Mouse (Mus musculus): ENCODE data around the gene Cdkn2b. TPM values are rescaled to one million over a fixed set of nuclear protein-coding genes. Genes with fewer than 3 reads are reported as not detected.
A peak's percentile ranks its signal among the peaks of the same experiment; 100 is the strongest.

The Cdkn2b gene
- polyA plus RNA-seq, 1 experiment from 2014 or later = 1.6 TPM

GRCm38 (mm10) chr4:89294486-89295440 is 16.1 kb downstream of the Cdkn2b start, which contains the start of gene Cdkn2a:
Cdkn2a (minus strand) TSS chr4:89294653.
- no peak within 1 kb of the TSS for H3K27ac ChIP-seq (ENCODE audit: low read length)
- H3K9me3 ChIP-seq (replicated peaks; ENCODE audit: control insufficient read depth, low read length) = no peaks in the 10 kb centered on the region
- peak within 1 kb of the TSS; percentile 54 for H3K9ac ChIP-seq (ENCODE audit: low read length)
- peak within 1 kb of the TSS; percentile 71 for H3K4me3 ChIP-seq (ENCODE audit: low read length)
- peaks cover 9% of the 10 kb centered on the region; the same call in 1 of the 2 replicates for H3K4me1 ChIP-seq (ENCODE audit: control insufficient read depth, insufficient read depth, low read length)
- H3K4me2 ChIP-seq (ENCODE audit: low read depth, low read length) = peak within 1 kb of the TSS; percentile 88
- ATAC-seq (replicated peaks; ENCODE audit: extremely low read depth, insufficient read depth, low FRiP score) = peak; percentile 84
- H3K36me3 ChIP-seq (ENCODE audit: control insufficient read depth, insufficient read depth) = no peaks in the 10 kb centered on the region
- WGBS = 1% methylated on average over 104 of the region's 117 CpGs
- H3K27me3 ChIP-seq (ENCODE audit: control insufficient read depth, insufficient read depth, low read length) = peaks cover 75% of the 10 kb centered on the region

DNA sequence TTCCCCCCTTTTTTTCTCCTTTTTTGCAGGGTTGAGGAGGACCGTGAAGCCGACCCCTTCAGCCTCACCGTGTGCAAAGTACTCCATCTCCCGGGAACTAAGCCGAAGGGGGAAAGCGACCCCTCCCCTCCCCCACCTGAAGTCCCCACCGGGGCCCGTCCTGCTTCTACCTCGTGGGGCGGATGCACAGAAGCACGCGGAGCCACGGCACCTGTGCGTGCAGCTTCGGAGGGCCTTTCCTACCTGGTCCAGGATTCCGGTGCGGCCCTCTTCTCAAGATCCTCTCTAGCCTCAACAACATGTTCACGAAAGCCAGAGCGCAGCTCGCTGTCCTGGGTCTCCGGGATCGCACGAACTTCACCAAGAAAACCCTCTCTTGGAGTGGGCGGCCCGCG is 16.8 kb downstream of the Cdkn2b start:
- H3K9me3 ChIP-seq (replicated peaks; ENCODE audit: control insufficient read depth, low read length) = no peaks in the 10 kb centered on the region

GRCm38 (mm10) chr4:89293516-89293915 is 17.3 kb downstream of the Cdkn2b start:
- no peak overlapping the region for H3K9ac ChIP-seq (ENCODE audit: low read length)
- H3K27me3 ChIP-seq (ENCODE audit: control insufficient read depth, insufficient read depth, low read length) = peaks cover 81% of the 10 kb centered on the region
- 27% methylated on average over 7 of the region's 7 CpGs for WGBS
- H3K9me3 ChIP-seq (replicated peaks; ENCODE audit: control insufficient read depth, low read length) = no peaks in the 10 kb centered on the region
- no peak overlapping the region for H3K4me3 ChIP-seq (ENCODE audit: low read length)
- no peak overlapping the region for H3K4me2 ChIP-seq (ENCODE audit: low read depth, low read length)
- no peak for ATAC-seq (replicated peaks; ENCODE audit: extremely low read depth, insufficient read depth, low FRiP score)
- no peaks in the 10 kb centered on the region for H3K36me3 ChIP-seq (ENCODE audit: control insufficient read depth, insufficient read depth)
- H3K4me1 ChIP-seq (ENCODE audit: control insufficient read depth, insufficient read depth, low read length) = peaks cover 9% of the 10 kb centered on the region; the same call in 1 of the 2 replicates
- no peak overlapping the region for H3K27ac ChIP-seq (ENCODE audit: low read length)

More for the DNA sequence above, 16.8 kb downstream of the Cdkn2b start:
- Histone ChIP-seq H3K27me3 (ENCODE audit: control insufficient read depth, insufficient read depth, low read length) (peaks cover 75% of the 10 kb centered on the region), H3K36me3 (ENCODE audit: control insufficient read depth, insufficient read depth) (no peaks in the 10 kb centered on the region), H3K4me1 (ENCODE audit: control insufficient read depth, insufficient read depth, low read length) (peaks cover 9% of the 10 kb centered on the region; the same call in 1 of the 2 replicates), H3K9ac (ENCODE audit: low read length) (peak overlapping the region; percentile 54; the same call in 1 of the 2 replicates), H3K4me3 (ENCODE audit: low read length) (peak overlapping the region; percentile 71), H3K27ac (ENCODE audit: low read length) (no peak overlapping the region), H3K4me2 (ENCODE audit: low read depth, low read length) (peak overlapping the region; percentile 88)
- WGBS = 1% methylated on average over 26 of the region's 26 CpGs
- no peak for ATAC-seq (replicated peaks; ENCODE audit: extremely low read depth, insufficient read depth, low FRiP score)

GRCm38 (mm10) chr4:89289028-89289427 is 21.8 kb downstream of the Cdkn2b start:
- Histone ChIP-seq H3K36me3 (ENCODE audit: control insufficient read depth, insufficient read depth) (no peaks in the 10 kb centered on the region), H3K4me3 (ENCODE audit: low read length) (no peak overlapping the region), H3K4me2 (ENCODE audit: low read depth, low read length) (no peak overlapping the region), H3K27me3 (ENCODE audit: control insufficient read depth, insufficient read depth, low read length) (peaks cover 72% of the 10 kb centered on the region), H3K9ac (ENCODE audit: low read length) (no peak overlapping the region), H3K27ac (ENCODE audit: low read length) (no peak overlapping the region), H3K4me1 (ENCODE audit: control insufficient read depth, insufficient read depth, low read length) (peaks cover under 1% of the 10 kb centered on the region; the same call in 1 of the 2 replicates), H3K9me3 (replicated peaks; ENCODE audit: control insufficient read depth, low read length) (0 out of 2 replicates have a peak, but pooled peaks cover 2% of the 10 kb centered on the region)
- no peak for ATAC-seq (replicated peaks; ENCODE audit: extremely low read depth, insufficient read depth, low FRiP score)
- WGBS = 3% methylated on average over 4 of the region's 4 CpGs

GRCm38 (mm10) chr4:89286566-89286965 is 24.3 kb downstream of the Cdkn2b start:
- peaks cover 73% of the 10 kb centered on the region for H3K27me3 ChIP-seq (ENCODE audit: control insufficient read depth, insufficient read depth, low read length)
- ATAC-seq (replicated peaks; ENCODE audit: extremely low read depth, insufficient read depth, low FRiP score) = no peak
- WGBS = 6% methylated on average over 1 of the region's 1 CpGs
- 0 out of 2 replicates have a peak, but pooled peaks cover 2% of the 10 kb centered on the region for H3K9me3 ChIP-seq (replicated peaks; ENCODE audit: control insufficient read depth, low read length)
- peaks cover 5% of the 10 kb centered on the region for H3K4me1 ChIP-seq (ENCODE audit: control insufficient read depth, insufficient read depth, low read length)
- H3K4me2 ChIP-seq (ENCODE audit: low read depth, low read length) = no peak overlapping the region
- no peak overlapping the region for H3K9ac ChIP-seq (ENCODE audit: low read length)
- no peaks in the 10 kb centered on the region for H3K36me3 ChIP-seq (ENCODE audit: control insufficient read depth, insufficient read depth)
- no peak overlapping the region for H3K27ac ChIP-seq (ENCODE audit: low read length)
- H3K4me3 ChIP-seq (ENCODE audit: low read length) = no peak overlapping the region

DNA sequence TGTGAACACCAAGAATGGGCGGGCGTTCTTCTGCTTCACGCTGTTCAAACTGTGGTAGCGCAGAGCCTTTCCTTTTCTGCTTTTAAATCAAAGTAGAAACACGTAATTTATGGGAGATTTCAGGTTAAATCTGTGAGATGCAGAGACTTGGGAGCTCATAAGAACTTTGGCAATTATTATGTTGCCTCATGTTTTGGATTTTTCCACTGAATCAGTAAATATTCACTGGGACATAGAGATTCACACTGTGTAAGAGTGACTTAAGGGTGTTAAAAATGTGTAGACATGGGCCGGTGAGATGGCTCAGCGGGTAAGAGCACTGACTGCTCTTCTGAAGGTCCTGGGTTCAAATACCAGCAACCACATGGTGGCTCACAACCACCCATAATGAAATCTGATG is 25.2 kb downstream of the Cdkn2b start:
- WGBS = 41% methylated on average over 7 of the region's 7 CpGs
- Histone ChIP-seq H3K9me3 (replicated peaks; ENCODE audit: control insufficient read depth, low read length) (0 out of 2 replicates have a peak, but pooled peaks cover 2% of the 10 kb centered on the region), H3K36me3 (ENCODE audit: control insufficient read depth, insufficient read depth) (no peaks in the 10 kb centered on the region), H3K4me2 (ENCODE audit: low read depth, low read length) (no peak overlapping the region), H3K27ac (ENCODE audit: low read length) (no peak overlapping the region), H3K4me1 (ENCODE audit: control insufficient read depth, insufficient read depth, low read length) (peaks cover 5% of the 10 kb centered on the region), H3K4me3 (ENCODE audit: low read length) (no peak overlapping the region), H3K9ac (ENCODE audit: low read length) (no peak overlapping the region), H3K27me3 (ENCODE audit: control insufficient read depth, insufficient read depth, low read length) (peaks cover 71% of the 10 kb centered on the region)
- no peak for ATAC-seq (replicated peaks; ENCODE audit: extremely low read depth, insufficient read depth, low FRiP score)

DNA sequence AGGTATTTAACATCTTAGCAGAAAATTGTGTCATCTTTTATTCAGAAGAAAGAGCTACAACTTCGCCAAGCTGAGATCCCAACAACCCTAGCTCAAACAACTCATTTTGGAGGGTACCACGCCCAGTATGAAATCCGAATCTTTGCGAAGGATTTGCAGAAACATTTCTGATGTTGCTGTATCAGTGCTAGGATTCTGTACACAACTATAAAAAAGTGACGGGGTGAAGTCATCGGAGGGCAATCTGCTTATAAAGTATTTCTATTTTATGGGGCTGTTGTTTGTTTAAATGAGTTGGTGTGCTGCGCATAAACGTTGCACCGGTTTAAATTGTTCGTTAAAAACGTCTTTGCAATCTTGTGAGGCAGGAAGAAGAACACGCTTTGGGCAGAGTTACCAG is 28.2 kb downstream of the Cdkn2b start:
- no peak overlapping the region for H3K4me2 ChIP-seq (ENCODE audit: low read depth, low read length)
- ATAC-seq (replicated peaks; ENCODE audit: extremely low read depth, insufficient read depth, low FRiP score) = no peak

GRCm38 (mm10) chr4:89282036-89282566 is 28.7 kb downstream of the Cdkn2b start:
- Histone ChIP-seq H3K36me3 (ENCODE audit: control insufficient read depth, insufficient read depth) (no peaks in the 10 kb centered on the region), H3K4me2 (ENCODE audit: low read depth, low read length) (peak overlapping the region; percentile 38), H3K4me1 (ENCODE audit: control insufficient read depth, insufficient read depth, low read length) (peaks cover 5% of the 10 kb centered on the region), H3K27me3 (ENCODE audit: control insufficient read depth, insufficient read depth, low read length) (peaks cover 69% of the 10 kb centered on the region), H3K27ac (ENCODE audit: low read length) (no peak overlapping the region), H3K9ac (ENCODE audit: low read length) (no peak overlapping the region), H3K9me3 (replicated peaks; ENCODE audit: control insufficient read depth, low read length) (0 out of 2 replicates have a peak, but pooled peaks cover 2% of the 10 kb centered on the region), H3K4me3 (ENCODE audit: low read length) (peak overlapping the region; percentile 22; the same call in 1 of the 2 replicates)
- ATAC-seq (replicated peaks; ENCODE audit: extremely low read depth, insufficient read depth, low FRiP score) = no peak; the same call in 1 of the 2 replicates
- WGBS = 0% methylated on average over 25 of the region's 25 CpGs

More for the DNA sequence above, 28.2 kb downstream of the Cdkn2b start:
- no peak overlapping the region for H3K27ac ChIP-seq (ENCODE audit: low read length)
- H3K36me3 ChIP-seq (ENCODE audit: control insufficient read depth, insufficient read depth) = no peaks in the 10 kb centered on the region
- peaks cover 5% of the 10 kb centered on the region for H3K4me1 ChIP-seq (ENCODE audit: control insufficient read depth, insufficient read depth, low read length)
- no peak overlapping the region for H3K9ac ChIP-seq (ENCODE audit: low read length)
- H3K9me3 ChIP-seq (replicated peaks; ENCODE audit: control insufficient read depth, low read length) = 0 out of 2 replicates have a peak, but pooled peaks cover 2% of the 10 kb centered on the region
- H3K27me3 ChIP-seq (ENCODE audit: control insufficient read depth, insufficient read depth, low read length) = peaks cover 67% of the 10 kb centered on the region
- no peak overlapping the region for H3K4me3 ChIP-seq (ENCODE audit: low read length)
- 2% methylated on average over 12 of the region's 12 CpGs for WGBS
